Mouse (Mus musculus): Measurements from ENCODE around the gene Med16. TPM values are rescaled to one million over a fixed set of nuclear protein-coding genes. Genes with fewer than 3 reads are reported as not detected.

Med16 gene
- polyA plus RNA-seq, 1 experiment from 2014 or later, result 48.2 TPM

GRCm38 (mm10) chr10:79934794-79935569, 26.3 kb upstream of the Med16 start:
- Histone ChIP-seq H3K4me1 (ENCODE audit: control insufficient read depth, insufficient read depth, low read depth, low read length) (peaks cover 44% of the 10 kb centered on the region), H3K27me3 (replicated peaks; ENCODE audit: control insufficient read depth, insufficient read depth, low read length) (no peaks in the 10 kb centered on the region), H3K36me3 (ENCODE audit: control insufficient read depth, insufficient read depth, low read length) (0 out of 2 replicates have a peak, but pooled peaks cover 4% of the 10 kb centered on the region), H3K4me2 (ENCODE audit: low read length) (no peak overlapping the region), H3K9ac (ENCODE audit: low read depth, low read length) (no peak overlapping the region), H3K9me3 (ENCODE audit: control insufficient read depth, low read length) (no peaks in the 10 kb centered on the region), H3K27ac (ENCODE audit: low read depth, low read length) (peak overlapping the region; percentile 64; the same call in 1 of the 2 replicates), H3K4me3 (ENCODE audit: low read length) (no peak overlapping the region)
- 83% methylated on average over 16 of the region's 16 CpGs for WGBS
- ATAC-seq, result no peak

GRCm38 (mm10) chr10:79934272-79934721, 25.6 kb upstream of the Med16 start:
- Histone ChIP-seq H3K4me1 (ENCODE audit: control insufficient read depth, insufficient read depth, low read depth, low read length) (peaks cover 50% of the 10 kb centered on the region), H3K9ac (ENCODE audit: low read depth, low read length) (no peak overlapping the region), H3K9me3 (ENCODE audit: control insufficient read depth, low read length) (no peaks in the 10 kb centered on the region), H3K4me2 (ENCODE audit: low read length) (no peak overlapping the region), H3K36me3 (ENCODE audit: control insufficient read depth, insufficient read depth, low read length) (0 out of 2 replicates have a peak, but pooled peaks cover 4% of the 10 kb centered on the region), H3K27me3 (replicated peaks; ENCODE audit: control insufficient read depth, insufficient read depth, low read length) (no peaks in the 10 kb centered on the region), H3K4me3 (ENCODE audit: low read length) (no peak overlapping the region), H3K27ac (ENCODE audit: low read depth, low read length) (peak overlapping the region; percentile 64)
- 35% methylated on average over 13 of the region's 13 CpGs for WGBS
- ATAC-seq, result peak; percentile 85

GRCm38 (mm10) chr10:79933861-79934260, 25.1 kb upstream of the Med16 start:
- ATAC-seq, result no peak
- H3K4me1 ChIP-seq (ENCODE audit: control insufficient read depth, insufficient read depth, low read depth, low read length), result peaks cover 55% of the 10 kb centered on the region
- 19% methylated on average over 6 of the region's 6 CpGs for WGBS

GRCm38 (mm10) chr10:79933145-79933679, 24.5 kb upstream of the Med16 start:
- ATAC-seq, result no peak
- H3K9ac ChIP-seq (ENCODE audit: low read depth, low read length), result peak overlapping the region; percentile 26; the same call in 1 of the 2 replicates
- H3K4me2 ChIP-seq (ENCODE audit: low read length), result no peak overlapping the region

More at GRCm38 (mm10) chr10:79933861-79934260, 25.1 kb upstream of the Med16 start:
- Histone ChIP-seq H3K4me3 (ENCODE audit: low read length) (no peak overlapping the region), H3K27ac (ENCODE audit: low read depth, low read length) (peak overlapping the region; percentile 64), H3K36me3 (ENCODE audit: control insufficient read depth, insufficient read depth, low read length) (0 out of 2 replicates have a peak, but pooled peaks cover 4% of the 10 kb centered on the region), H3K27me3 (replicated peaks; ENCODE audit: control insufficient read depth, insufficient read depth, low read length) (no peaks in the 10 kb centered on the region), H3K4me2 (ENCODE audit: low read length) (no peak overlapping the region), H3K9me3 (ENCODE audit: control insufficient read depth, low read length) (no peaks in the 10 kb centered on the region), H3K9ac (ENCODE audit: low read depth, low read length) (0 out of 2 replicates have a peak overlapping the region, but pooled peaks have one; percentile 1)

GRCm38 (mm10) chr10:79932736-79933135, 24.0 kb upstream of the Med16 start:
- Histone ChIP-seq H3K4me2 (ENCODE audit: low read length) (no peak overlapping the region), H3K9ac (ENCODE audit: low read depth, low read length) (no peak overlapping the region), H3K9me3 (ENCODE audit: control insufficient read depth, low read length) (no peaks in the 10 kb centered on the region), H3K27ac (ENCODE audit: low read depth, low read length) (peak overlapping the region; percentile 41; the same call in 1 of the 2 replicates), H3K27me3 (replicated peaks; ENCODE audit: control insufficient read depth, insufficient read depth, low read length) (no peaks in the 10 kb centered on the region), H3K4me3 (ENCODE audit: low read length) (no peak overlapping the region), H3K4me1 (ENCODE audit: control insufficient read depth, insufficient read depth, low read depth, low read length) (peaks cover 59% of the 10 kb centered on the region), H3K36me3 (ENCODE audit: control insufficient read depth, insufficient read depth, low read length) (0 out of 2 replicates have a peak, but pooled peaks cover 4% of the 10 kb centered on the region)
- 21% methylated on average over 8 of the region's 8 CpGs for WGBS
- ATAC-seq, result no peak

More at GRCm38 (mm10) chr10:79933145-79933679, 24.5 kb upstream of the Med16 start:
- Histone ChIP-seq H3K27me3 (replicated peaks; ENCODE audit: control insufficient read depth, insufficient read depth, low read length) (no peaks in the 10 kb centered on the region), H3K36me3 (ENCODE audit: control insufficient read depth, insufficient read depth, low read length) (0 out of 2 replicates have a peak, but pooled peaks cover 4% of the 10 kb centered on the region), H3K4me1 (ENCODE audit: control insufficient read depth, insufficient read depth, low read depth, low read length) (peaks cover 58% of the 10 kb centered on the region), H3K9me3 (ENCODE audit: control insufficient read depth, low read length) (no peaks in the 10 kb centered on the region), H3K4me3 (ENCODE audit: low read length) (no peak overlapping the region), H3K27ac (ENCODE audit: low read depth, low read length) (peak overlapping the region; percentile 64; the same call in 1 of the 2 replicates)
- WGBS, result 52% methylated on average over 8 of the region's 9 CpGs

- H3K36me3 ChIP-seq (ENCODE audit: control insufficient read depth, insufficient read depth, low read length), result 0 out of 2 replicates have a peak, but pooled peaks cover 4% of the 10 kb centered on the region
- H3K9ac ChIP-seq (ENCODE audit: low read depth, low read length), result no peak overlapping the region
- WGBS, result 84% methylated on average over 9 of the region's 9 CpGs
- H3K9me3 ChIP-seq (ENCODE audit: control insufficient read depth, low read length), result no peaks in the 10 kb centered on the region
- no peak overlapping the region for H3K4me2 ChIP-seq (ENCODE audit: low read length)
- no peak for ATAC-seq
- H3K4me3 ChIP-seq (ENCODE audit: low read length), result no peak overlapping the region
- H3K27ac ChIP-seq (ENCODE audit: low read depth, low read length), result no peak overlapping the region
- no peaks in the 10 kb centered on the region for H3K27me3 ChIP-seq (replicated peaks; ENCODE audit: control insufficient read depth, insufficient read depth, low read length)
- H3K4me1 ChIP-seq (ENCODE audit: control insufficient read depth, insufficient read depth, low read depth, low read length), result peaks cover 52% of the 10 kb centered on the region
These were observed 23.1 kb upstream of the Med16 start for GRCm38 (mm10) chr10:79931797-79932196.

GRCm38 (mm10) chr10:79930826-79931186, 22.1 kb upstream of the Med16 start:
- H3K27ac ChIP-seq (ENCODE audit: low read depth, low read length), result no peak overlapping the region
- 0 out of 2 replicates have a peak, but pooled peaks cover 4% of the 10 kb centered on the region for H3K36me3 ChIP-seq (ENCODE audit: control insufficient read depth, insufficient read depth, low read length)
- no peak overlapping the region for H3K9ac ChIP-seq (ENCODE audit: low read depth, low read length)
- H3K9me3 ChIP-seq (ENCODE audit: control insufficient read depth, low read length), result no peaks in the 10 kb centered on the region
- no peak for ATAC-seq
- H3K27me3 ChIP-seq (replicated peaks; ENCODE audit: control insufficient read depth, insufficient read depth, low read length), result no peaks in the 10 kb centered on the region
- H3K4me1 ChIP-seq (ENCODE audit: control insufficient read depth, insufficient read depth, low read depth, low read length), result peaks cover 54% of the 10 kb centered on the region
- 51% methylated on average over 16 of the region's 16 CpGs for WGBS
- H3K4me3 ChIP-seq (ENCODE audit: low read length), result no peak overlapping the region
- H3K4me2 ChIP-seq (ENCODE audit: low read length), result no peak overlapping the region

GRCm38 (mm10) chr10:79929967-79930825, 21.5 kb upstream of the Med16 start:
- Histone ChIP-seq H3K4me2 (ENCODE audit: low read length) (no peak overlapping the region), H3K9ac (ENCODE audit: low read depth, low read length) (no peak overlapping the region), H3K9me3 (ENCODE audit: control insufficient read depth, low read length) (no peaks in the 10 kb centered on the region), H3K4me3 (ENCODE audit: low read length) (no peak overlapping the region), H3K4me1 (ENCODE audit: control insufficient read depth, insufficient read depth, low read depth, low read length) (peaks cover 54% of the 10 kb centered on the region), H3K27ac (ENCODE audit: low read depth, low read length) (no peak overlapping the region), H3K27me3 (replicated peaks; ENCODE audit: control insufficient read depth, insufficient read depth, low read length) (no peaks in the 10 kb centered on the region), H3K36me3 (ENCODE audit: control insufficient read depth, insufficient read depth, low read length) (0 out of 2 replicates have a peak, but pooled peaks cover 4% of the 10 kb centered on the region)
- no peak for ATAC-seq
- WGBS, result 70% methylated on average over 18 of the region's 18 CpGs
